Mouse (Mus musculus): Measurements from ENCODE around the gene Hcn3. TPM values are rescaled to one million over a fixed set of nuclear protein-coding genes. Genes with fewer than 3 reads are reported as not detected.
"Not testable (repeated sequence)": the region's sequence is repeated elsewhere in the genome, so short reads cannot be mapped to it uniquely, and the experiment has no call there.

Gene Hcn3
- polyA plus RNA-seq, 1 experiment from 2014 or later = 59.2 TPM

GRCm38 (mm10) chr3:89177242-89178106, 17.5 kb upstream of the Hcn3 start, which contains the start of gene Scamp3:
TSS of gene Scamp3 (plus strand) at chr3:89177473.
- H3K4me3 ChIP-seq = peak within 1 kb of the TSS; percentile 65
- H3K27me3 ChIP-seq = no peaks in the 10 kb centered on the region
- peak within 1 kb of the TSS; percentile 78 for H3K4me2 ChIP-seq
- H3K36me3 ChIP-seq = peaks cover 70% of the 10 kb centered on the region
- peak within 1 kb of the TSS; percentile 73 for H3K27ac ChIP-seq (replicated peaks)
- peak within 1 kb of the TSS; percentile 71 for H3K9ac ChIP-seq
- under 1% methylated on average over 43 of the region's 43 CpGs for WGBS
- H3K4me1 ChIP-seq (replicated peaks) = peaks cover 15% of the 10 kb centered on the region
- H3K9me3 ChIP-seq = no peaks in the 10 kb centered on the region
- ATAC-seq (ENCODE audit: low FRiP score, low read depth) = peak; percentile 97

- Histone ChIP-seq H3K4me1 (replicated peaks) (peaks cover 15% of the 10 kb centered on the region), H3K27ac (replicated peaks) (no peak overlapping the region), H3K9me3 (no peaks in the 10 kb centered on the region), H3K36me3 (peaks cover 75% of the 10 kb centered on the region), H3K4me2 (no peak overlapping the region), H3K27me3 (no peaks in the 10 kb centered on the region), H3K4me3 (no peak overlapping the region), H3K9ac (no peak overlapping the region)
- WGBS = 80% methylated on average over 7 of the region's 7 CpGs
- ATAC-seq (ENCODE audit: low FRiP score, low read depth) = no peak
These were observed 16.4 kb upstream of the Hcn3 start for GRCm38 (mm10) chr3:89176421-89176820.

DNA sequence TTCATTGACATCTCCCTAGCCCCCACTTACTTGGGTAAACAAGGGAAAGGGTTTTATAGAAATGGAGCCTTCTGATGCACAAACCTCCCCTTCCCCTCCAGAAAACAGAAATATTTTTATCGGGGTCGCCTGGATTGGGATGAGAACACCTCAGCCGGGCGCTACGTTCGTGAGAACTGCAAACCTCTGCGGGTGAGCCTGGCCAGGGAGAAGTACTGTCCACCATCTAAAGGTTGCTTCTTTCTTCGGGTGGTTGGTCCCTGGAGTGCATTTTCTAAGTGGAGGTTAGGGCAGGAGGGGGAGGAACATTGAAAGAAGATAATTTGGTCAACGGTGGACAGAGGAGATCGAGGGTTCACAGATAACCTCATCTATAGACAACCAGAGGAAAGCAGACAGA, 15.5 kb upstream of the Hcn3 start:
- no peak overlapping the region for H3K9ac ChIP-seq
- no peaks in the 10 kb centered on the region for H3K9me3 ChIP-seq
- H3K4me2 ChIP-seq = no peak overlapping the region
- 91% methylated on average over 10 of the region's 10 CpGs for WGBS
- ATAC-seq (ENCODE audit: low FRiP score, low read depth) = no peak
- peaks cover 15% of the 10 kb centered on the region for H3K4me1 ChIP-seq (replicated peaks)
- no peak overlapping the region for H3K4me3 ChIP-seq
- H3K27me3 ChIP-seq = no peaks in the 10 kb centered on the region
- H3K27ac ChIP-seq (replicated peaks) = no peak overlapping the region
- H3K36me3 ChIP-seq = peaks cover 72% of the 10 kb centered on the region

DNA sequence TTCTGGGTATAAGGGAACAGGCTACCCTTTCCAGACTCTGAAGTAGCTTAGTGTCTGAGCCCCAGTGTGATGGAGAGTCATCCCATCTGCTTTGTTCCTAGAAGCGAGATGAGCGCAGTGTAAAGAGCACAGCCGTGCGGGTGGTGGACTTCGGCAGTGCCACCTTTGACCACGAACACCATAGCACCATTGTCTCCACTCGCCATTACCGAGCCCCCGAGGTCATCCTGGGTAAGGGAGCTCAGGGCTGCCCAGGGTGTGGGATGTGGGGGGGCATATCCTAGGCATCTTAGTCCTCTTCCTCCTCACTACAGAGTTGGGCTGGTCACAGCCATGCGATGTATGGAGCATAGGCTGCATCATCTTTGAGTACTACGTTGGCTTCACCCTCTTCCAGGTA, 14.8 kb upstream of the Hcn3 start:
- H3K9me3 ChIP-seq = no peaks in the 10 kb centered on the region
- H3K4me1 ChIP-seq (replicated peaks) = peaks cover 15% of the 10 kb centered on the region
- H3K27ac ChIP-seq (replicated peaks) = no peak overlapping the region
- WGBS = 92% methylated on average over 11 of the region's 11 CpGs
- no peak for ATAC-seq (ENCODE audit: low FRiP score, low read depth)
- no peak overlapping the region for H3K9ac ChIP-seq
- no peak overlapping the region for H3K4me3 ChIP-seq
- no peaks in the 10 kb centered on the region for H3K27me3 ChIP-seq
- H3K4me2 ChIP-seq = no peak overlapping the region
- H3K36me3 ChIP-seq = peaks cover 72% of the 10 kb centered on the region

GRCm38 (mm10) chr3:89166945-89167344, 6.9 kb upstream of the Hcn3 start:
- no peak for ATAC-seq (ENCODE audit: low FRiP score, low read depth)
- no peaks in the 10 kb centered on the region for H3K27me3 ChIP-seq
- no peak overlapping the region for H3K4me2 ChIP-seq
- H3K4me3 ChIP-seq = no peak overlapping the region
- H3K36me3 ChIP-seq = peaks cover 39% of the 10 kb centered on the region
- peaks cover 27% of the 10 kb centered on the region for H3K4me1 ChIP-seq (replicated peaks)
- WGBS = 96% methylated on average over 19 of the region's 19 CpGs
- no peaks in the 10 kb centered on the region for H3K9me3 ChIP-seq
- no peak overlapping the region for H3K9ac ChIP-seq
- H3K27ac ChIP-seq (replicated peaks) = no peak overlapping the region

- Histone ChIP-seq H3K9ac (peak overlapping the region; percentile 89), H3K27ac (replicated peaks) (peak overlapping the region; percentile 93), H3K9me3 (no peaks in the 10 kb centered on the region), H3K4me3 (peak overlapping the region; percentile 82), H3K27me3 (no peaks in the 10 kb centered on the region), H3K36me3 (peaks cover 28% of the 10 kb centered on the region), H3K4me2 (peak overlapping the region; percentile 64), H3K4me1 (replicated peaks) (peaks cover 28% of the 10 kb centered on the region)
- no peak for ATAC-seq (ENCODE audit: low FRiP score, low read depth)
- 23% methylated on average over 12 of the region's 12 CpGs for WGBS
These were observed 5.4 kb upstream of the Hcn3 start for GRCm38 (mm10) chr3:89165268-89165870.

GRCm38 (mm10) chr3:89164506-89165267, 4.7 kb upstream of the Hcn3 start, which contains the start of gene Clk2:
TSS of gene Clk2 (plus strand) at chr3:89164795.
- ATAC-seq (ENCODE audit: low FRiP score, low read depth) = peak; percentile 96

GRCm38 (mm10) chr3:89163643-89164245, 3.7 kb upstream of the Hcn3 start:
- Histone ChIP-seq H3K27ac (replicated peaks) (peak overlapping the region; percentile 93), H3K4me2 (peak overlapping the region; percentile 64), H3K9ac (peak overlapping the region; percentile 89), H3K4me1 (replicated peaks) (peaks cover 40% of the 10 kb centered on the region), H3K9me3 (no peaks in the 10 kb centered on the region), H3K36me3 (peaks cover 11% of the 10 kb centered on the region), H3K4me3 (peak overlapping the region; percentile 82), H3K27me3 (no peaks in the 10 kb centered on the region)
- 72% methylated on average over 5 of the region's 5 CpGs for WGBS
- no peak for ATAC-seq (ENCODE audit: low FRiP score, low read depth)

More at GRCm38 (mm10) chr3:89164506-89165267, 4.7 kb upstream of the Hcn3 start, which contains the start of gene Clk2:
- no peaks in the 10 kb centered on the region for H3K27me3 ChIP-seq
- under 1% methylated on average over 69 of the region's 79 CpGs for WGBS
- H3K4me1 ChIP-seq (replicated peaks) = peaks cover 33% of the 10 kb centered on the region
- peak within 1 kb of the TSS; percentile 93 for H3K27ac ChIP-seq (replicated peaks)
- peak within 1 kb of the TSS; percentile 89 for H3K9ac ChIP-seq
- H3K4me3 ChIP-seq = peak within 1 kb of the TSS; percentile 82
- H3K9me3 ChIP-seq = no peaks in the 10 kb centered on the region
- peaks cover 21% of the 10 kb centered on the region for H3K36me3 ChIP-seq
- peak within 1 kb of the TSS; percentile 64 for H3K4me2 ChIP-seq

DNA sequence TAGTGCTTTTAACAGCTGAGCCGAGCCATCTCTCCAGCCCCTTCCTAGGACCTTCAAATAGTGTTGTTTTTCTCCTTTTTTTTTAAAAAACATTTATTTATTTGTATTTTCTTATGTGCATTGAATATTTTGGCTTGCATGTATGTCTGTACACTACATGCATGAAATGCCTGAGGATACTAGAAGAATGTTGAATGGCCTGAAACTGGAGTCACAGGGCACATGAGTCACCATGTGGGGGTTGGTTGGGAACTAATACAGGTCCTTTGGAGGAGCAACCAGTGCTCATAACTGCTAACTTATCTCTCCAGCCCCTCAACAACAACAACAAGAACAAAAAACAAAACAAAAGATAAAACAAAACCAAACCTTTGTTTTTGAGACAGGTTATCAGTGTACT, 3.1 kb upstream of the Hcn3 start:
- Histone ChIP-seq H3K36me3 (peaks cover 5% of the 10 kb centered on the region), H3K27ac (replicated peaks) (no peak overlapping the region), H3K4me3 (no peak overlapping the region), H3K9ac (no peak overlapping the region), H3K27me3 (no peaks in the 10 kb centered on the region), H3K9me3 (no peaks in the 10 kb centered on the region), H3K4me2 (no peak overlapping the region), H3K4me1 (replicated peaks) (peaks cover 46% of the 10 kb centered on the region)
- WGBS = 89% methylated on average over 1 of the region's 1 CpGs
- ATAC-seq (ENCODE audit: low FRiP score, low read depth) = no peak

DNA sequence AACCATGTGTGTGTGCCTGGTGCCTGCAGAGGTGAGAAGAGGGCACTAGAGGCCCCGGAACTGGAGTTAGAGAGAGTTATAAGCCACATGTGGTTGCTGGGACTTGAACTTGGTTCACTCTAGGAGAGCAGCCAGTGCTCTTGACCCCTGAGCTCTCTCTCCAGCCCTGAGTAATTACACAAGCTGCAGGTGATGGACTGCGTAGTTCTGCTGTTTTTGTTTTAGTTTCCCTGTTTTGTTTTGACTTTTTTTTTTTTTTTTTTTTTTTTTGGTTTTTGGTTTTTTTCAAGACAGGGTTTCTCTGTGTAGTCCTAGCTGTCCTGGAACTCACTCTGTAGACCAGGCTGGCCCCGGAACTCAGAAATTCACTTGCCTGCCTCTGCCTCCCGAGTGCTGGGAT, 1.8 kb upstream of the Hcn3 start:
- Histone ChIP-seq H3K4me1 (replicated peaks) (peaks cover 54% of the 10 kb centered on the region), H3K27me3 (no peaks in the 10 kb centered on the region), H3K9ac (no peak overlapping the region), H3K9me3 (no peaks in the 10 kb centered on the region), H3K27ac (replicated peaks) (no peak overlapping the region), H3K36me3 (no peaks in the 10 kb centered on the region), H3K4me2 (no peak overlapping the region), H3K4me3 (no peak overlapping the region)
- ATAC-seq (ENCODE audit: low FRiP score, low read depth) = no peak
- WGBS = 85% methylated on average over 4 of the region's 4 CpGs

- H3K27me3 ChIP-seq; H3K9ac ChIP-seq; H3K4me3 ChIP-seq; H3K27ac ChIP-seq (replicated peaks); ATAC-seq (ENCODE audit: low FRiP score, low read depth); H3K36me3 ChIP-seq; H3K4me2 ChIP-seq; H3K9me3 ChIP-seq: not testable (repeated sequence)
- peaks cover 49% of the 10 kb centered on the region for H3K4me1 ChIP-seq (replicated peaks)
These were observed 1.2 kb upstream of the Hcn3 start for GRCm38 (mm10) chr3:89161207-89161606.
